Mouse (Mus musculus) c-Kit-negative CD71-positive TER-119-positive erythroid progenitor cells, embryonic 14.5 days (primary cell): ENCODE data around the gene Inafm1.
"Not testable (repeated sequence)": the region's sequence is repeated elsewhere in the genome, so short reads cannot be mapped to it uniquely, and the experiment has no call there.

Experiments
- DNase-seq: peaks from one replicate; pipeline ENCODE4 v3.0.0-alpha.2; 2013; ENCODE audit warnings: low read depth, low spot score

The Inafm1 gene

DNA sequence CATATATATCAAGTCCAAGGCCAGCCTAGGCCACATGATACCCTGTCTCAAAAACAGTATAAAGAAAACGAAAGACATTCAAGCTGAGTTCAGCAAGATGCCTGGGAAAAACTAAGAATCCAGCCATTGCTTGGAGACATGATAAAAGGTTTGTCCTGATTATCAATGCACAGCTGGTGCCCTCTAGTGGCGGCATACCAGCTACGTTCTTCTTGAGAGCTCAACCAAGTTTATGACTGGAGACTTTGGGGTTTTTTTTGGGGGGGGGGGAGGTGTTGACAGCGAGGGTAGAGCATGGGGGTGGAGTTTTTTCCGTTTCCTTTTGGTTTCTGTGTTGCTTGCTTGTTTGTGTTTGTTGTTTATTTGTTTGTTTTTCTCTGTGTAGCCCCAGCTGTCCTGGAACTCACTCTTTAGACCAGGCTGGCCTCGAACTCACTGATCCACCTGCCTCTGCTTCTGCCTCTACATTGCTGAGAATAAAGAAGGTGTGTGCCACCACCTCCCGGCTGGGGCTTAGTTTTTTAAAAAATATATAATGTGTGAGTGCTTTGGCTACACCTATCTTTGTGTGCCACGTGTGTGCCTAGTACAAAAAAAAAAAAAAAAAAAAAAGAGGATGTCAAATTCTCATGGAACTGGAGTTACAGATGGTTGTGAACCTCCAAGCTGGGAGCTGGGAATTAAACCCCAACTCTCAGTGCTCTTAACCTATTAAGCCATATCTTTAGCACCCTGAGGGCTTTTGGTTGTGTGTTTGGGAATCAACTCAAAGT is 10.2 kb downstream of the Inafm1 start:
- peak; percentile 70 for DNase-seq

DNA sequence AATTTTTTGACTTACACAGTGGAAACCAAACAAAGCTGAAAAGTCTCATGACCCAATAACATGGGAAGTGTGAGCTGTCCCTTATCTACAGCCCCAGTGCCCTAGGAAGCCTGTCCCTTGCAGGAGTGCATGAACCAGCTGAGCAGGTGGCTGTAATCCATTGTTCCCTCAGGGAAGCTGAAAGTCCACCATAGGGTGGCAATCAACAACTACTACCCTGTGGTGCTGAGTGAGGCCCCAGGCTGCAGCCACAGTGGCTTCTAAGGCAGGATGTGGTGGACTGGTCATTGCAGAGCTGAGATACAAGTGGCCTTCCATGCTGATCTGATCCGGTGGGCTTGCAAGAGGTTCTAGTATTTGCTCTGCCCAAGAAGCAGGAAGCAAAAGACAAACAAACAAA is 12.3 kb downstream of the Inafm1 start:
- DNase-seq = no peak

DNA sequence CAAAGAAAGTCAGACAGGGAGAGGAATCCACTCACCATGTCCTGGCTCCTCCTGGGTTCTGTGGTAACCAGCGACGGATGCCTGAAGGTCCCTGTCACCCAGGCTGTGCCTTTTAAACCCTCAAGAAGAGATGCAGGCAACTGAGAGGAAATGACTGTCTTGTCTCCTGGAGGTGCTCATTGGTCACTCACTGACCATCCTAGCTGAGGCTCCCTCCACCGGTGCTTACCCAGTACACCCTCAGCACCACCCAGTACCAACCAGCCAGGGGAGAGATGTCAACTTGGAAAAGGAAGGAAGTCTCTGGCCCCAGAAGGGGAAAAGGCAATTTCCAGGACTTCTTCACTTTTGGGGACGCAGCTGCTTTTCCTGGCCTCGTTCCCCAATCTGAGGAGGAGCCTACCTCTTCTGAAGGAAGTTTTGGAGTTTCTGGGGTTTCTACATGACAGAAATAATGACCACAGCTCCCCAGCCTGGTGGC is 14.3 kb downstream of the Inafm1 start, which contains the start of gene C5ar1:
Gene C5ar1, minus strand, starts transcription at position 431 of the 481 bp plus-strand sequence.
- DNase-seq = no peak

DNA sequence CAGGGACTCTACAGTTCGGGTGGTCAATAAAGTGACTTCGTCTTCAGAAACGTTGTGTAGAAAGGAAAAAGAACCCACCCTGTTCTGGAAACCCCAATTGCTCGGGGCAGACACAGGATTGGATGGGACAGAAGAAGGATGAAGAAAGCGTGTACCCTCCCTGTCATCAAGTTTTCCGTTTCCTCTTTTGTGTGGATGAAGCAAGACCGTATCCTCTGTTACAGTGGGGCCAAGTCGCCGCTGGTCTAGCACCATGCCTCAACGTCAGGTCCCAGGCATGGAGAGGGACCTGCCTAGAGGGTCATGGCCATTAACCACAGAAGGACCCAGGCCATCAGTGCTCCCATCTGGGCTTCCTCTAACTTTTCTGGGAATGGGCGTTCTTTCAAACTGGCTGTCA is 15.6 kb downstream of the Inafm1 start:
- DNase-seq = no peak

DNA sequence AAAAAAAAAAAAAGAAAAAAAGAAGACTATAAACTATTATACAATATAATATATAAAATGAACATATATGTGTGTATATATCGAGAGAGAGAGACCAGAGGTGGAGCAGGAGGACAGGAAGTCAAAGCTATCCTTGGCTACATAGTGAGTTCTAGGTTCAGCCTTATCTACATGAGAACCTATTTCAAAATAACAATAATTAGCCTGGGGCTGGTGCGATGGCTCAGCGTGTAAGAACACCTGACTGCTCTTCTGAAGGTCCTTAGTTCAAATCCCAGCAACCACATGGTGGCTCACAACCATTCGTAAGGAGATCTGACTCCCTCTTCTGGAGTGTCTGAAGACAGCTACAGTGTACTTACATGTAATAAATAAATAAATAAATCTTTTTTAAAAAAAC is 17.5 kb downstream of the Inafm1 start:
- not testable (repeated sequence) for DNase-seq

DNA sequence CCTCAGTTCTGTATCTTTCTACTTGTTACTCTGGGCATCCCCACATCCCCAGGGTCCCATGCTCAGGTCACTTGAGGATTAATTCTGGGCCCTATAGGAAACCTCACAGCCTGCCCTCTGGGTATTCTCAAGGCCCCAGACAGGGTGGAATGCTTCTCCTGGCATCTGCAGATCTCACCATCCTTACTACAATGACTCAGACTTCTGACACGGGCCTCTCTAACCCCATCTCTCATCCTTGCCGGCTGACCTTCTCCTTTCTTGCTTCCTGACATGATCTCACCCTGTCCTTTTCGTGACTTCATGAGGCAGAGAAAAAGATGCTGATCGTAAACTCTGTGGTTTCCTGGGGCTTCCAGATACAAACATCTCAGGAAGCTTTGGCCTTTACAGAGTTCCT is 19.2 kb downstream of the Inafm1 start:
- DNase-seq = no peak

DNA sequence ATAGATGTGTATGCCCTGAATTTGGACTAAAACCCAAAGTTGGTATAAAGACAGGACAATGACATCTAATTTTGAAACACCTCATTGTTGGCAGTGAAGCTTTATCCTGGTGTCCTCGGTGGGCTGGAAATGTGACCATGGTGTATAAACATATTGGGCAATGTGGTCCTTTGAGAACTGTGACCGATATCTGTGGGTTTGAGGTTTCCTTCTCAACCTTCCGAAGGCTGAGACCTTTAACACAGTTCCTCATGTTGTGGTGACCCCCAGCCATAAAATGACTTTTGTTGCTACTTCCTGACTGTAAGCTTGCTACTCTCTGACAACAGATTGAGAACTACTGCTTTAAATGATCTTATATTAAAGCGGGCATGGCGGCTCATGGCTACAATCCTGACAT is 22.7 kb downstream of the Inafm1 start:
- DNase-seq = no peak

DNA sequence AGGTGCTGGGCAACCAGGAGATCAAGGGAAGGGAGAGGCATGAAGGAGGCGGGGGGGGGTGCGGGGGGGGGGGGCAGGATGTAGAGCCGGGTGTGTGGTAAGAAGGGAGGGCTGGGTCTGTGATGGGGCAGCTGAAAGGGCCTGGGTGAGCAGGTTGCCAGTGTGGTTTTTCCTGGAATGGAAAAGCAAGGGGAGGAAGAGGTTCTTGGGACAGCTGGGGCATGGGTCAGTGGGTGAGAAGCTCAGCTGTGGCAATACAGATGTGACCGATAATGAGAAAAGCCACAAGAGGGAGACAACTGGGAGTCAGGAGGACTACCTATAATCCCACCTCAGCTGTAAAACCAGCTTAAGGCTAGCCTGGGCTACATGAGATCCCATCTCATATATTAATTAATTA is 27.5 kb downstream of the Inafm1 start:
- DNase-seq = no peak

DNA sequence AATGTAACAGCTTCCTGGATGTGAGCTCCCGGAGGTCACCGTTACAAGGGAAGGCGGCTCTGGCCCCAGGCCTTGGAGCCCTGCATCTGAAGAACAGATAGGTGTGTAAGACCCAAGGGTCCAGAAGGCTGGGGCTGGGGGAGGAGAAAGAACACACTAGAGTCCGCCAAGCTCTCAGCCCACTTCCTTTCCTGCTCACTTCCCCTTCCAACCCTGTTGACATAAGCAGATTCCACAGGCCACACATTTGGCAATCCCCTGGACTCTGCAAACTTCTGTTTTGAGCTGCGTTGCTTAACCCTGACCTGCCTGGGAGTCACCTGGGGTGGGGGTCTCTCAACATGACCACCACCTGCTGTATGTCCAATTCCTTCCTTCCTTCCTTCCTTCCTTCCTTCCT is 29.4 kb downstream of the Inafm1 start, which contains the start of gene C5ar2:
Gene C5ar2, minus strand, starts transcription at position 88 of the 400 bp plus-strand sequence.
- no peak for DNase-seq

DNA sequence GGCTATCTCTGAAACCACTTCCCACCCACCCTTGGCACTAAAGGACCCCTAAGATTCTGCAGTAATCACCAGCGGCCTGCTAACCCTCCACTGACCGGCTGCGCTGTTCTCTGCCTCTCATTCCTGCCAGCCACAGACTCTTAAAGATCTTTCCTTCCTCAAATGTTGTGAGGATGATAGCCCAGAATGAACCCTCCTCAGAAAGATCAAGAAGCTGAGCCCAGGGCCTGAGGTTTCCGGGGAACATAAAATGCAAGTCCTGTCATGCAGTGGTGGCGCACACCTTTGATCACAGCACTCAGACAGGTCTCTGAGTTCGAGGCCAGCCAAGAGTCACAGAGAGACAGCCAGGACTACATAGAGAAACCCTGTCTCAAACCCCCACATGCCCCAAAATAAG is 31.2 kb downstream of the Inafm1 start:
- DNase-seq = no peak

DNA sequence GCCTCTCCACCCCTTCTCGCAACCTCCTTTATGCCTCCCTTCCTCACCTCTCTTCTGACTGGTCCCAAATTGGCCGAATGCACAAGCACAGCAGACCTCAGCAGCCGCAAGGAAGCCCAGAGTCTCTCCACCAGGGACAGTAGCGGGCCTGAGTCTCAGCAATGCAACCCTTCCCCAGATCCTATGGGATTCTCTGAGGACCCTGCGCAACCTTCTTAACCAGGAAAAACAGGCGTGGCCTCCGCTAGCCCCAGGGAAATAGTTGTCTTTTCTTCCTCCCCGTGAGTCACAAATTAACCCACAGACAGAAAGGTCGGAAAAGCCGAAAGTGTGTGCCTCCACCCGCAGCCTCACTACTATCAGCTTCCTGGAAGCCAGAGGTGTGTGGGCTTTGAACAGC is 31.6 kb downstream of the Inafm1 start:
- no peak for DNase-seq

DNA sequence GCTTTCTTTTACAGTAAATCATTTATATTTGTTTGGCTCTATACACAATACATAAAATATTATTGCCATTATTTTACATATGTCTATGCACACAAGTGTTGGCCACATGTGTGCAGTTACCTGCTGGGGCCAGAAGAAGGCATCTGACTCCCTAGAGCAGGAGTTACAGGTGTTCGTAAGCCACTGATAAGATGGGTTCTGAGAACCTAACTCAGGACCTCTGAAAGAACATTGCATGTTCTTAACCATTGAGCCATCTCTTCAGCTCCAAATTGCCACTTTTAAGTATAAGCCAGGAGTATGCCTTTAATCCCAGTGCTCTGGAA is 32.5 kb downstream of the Inafm1 start:
- no peak for DNase-seq

DNA sequence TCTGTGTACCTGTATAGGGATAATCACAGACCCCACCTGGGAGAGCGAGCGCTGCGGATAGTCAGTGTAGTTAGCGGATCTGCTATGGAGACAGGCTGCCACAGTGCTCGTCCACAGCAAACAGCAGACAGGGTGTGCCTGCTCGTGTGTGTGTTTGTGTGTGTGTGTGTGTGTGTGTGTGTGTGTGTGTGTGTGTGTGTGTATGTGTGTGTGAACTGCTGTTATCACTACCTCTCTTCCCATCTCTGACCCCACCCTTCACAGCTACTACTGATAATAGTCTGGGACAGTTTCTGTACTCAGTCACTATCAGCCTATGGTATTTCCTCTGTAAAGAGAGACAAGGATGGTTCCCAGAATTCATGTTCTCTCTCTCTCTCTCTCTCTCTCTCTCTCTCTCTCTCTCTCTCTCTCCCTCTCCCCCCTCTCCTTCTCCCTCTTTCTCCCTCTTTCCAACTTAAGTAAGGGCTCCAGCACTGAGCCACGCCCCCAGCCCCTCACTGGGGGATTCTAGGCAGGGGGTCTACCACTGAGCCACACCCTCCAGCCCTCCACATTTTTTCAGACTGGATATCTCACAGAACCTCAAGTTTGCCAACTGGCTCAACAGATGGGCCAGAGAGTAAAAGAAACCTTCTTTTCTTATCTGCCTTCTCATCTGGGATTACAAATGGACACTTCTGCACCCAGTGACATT is 33.0 kb downstream of the Inafm1 start:
- peak; percentile 41 for DNase-seq

DNA sequence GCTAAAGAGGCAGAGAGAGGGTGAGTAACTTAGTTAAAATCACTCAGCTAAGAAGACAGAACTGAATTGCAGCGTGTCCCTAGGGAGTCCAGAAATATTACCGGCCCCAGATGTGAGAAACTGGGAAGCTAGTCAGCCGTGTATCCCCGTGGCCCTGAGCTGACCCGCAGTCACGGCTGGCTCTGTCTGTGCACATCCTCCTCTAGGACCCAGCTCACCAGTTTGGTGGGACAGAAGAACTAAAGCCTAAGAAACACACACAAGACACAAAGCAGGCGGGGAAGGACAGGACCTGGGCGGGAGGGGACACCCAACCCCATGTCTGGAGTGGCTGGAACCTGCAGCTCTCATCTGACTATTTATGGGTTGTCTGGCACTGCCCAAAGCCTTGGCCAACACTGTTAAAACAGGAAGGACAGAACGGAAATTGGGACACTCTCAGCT is 33.8 kb downstream of the Inafm1 start:
- DNase-seq = no peak

DNA sequence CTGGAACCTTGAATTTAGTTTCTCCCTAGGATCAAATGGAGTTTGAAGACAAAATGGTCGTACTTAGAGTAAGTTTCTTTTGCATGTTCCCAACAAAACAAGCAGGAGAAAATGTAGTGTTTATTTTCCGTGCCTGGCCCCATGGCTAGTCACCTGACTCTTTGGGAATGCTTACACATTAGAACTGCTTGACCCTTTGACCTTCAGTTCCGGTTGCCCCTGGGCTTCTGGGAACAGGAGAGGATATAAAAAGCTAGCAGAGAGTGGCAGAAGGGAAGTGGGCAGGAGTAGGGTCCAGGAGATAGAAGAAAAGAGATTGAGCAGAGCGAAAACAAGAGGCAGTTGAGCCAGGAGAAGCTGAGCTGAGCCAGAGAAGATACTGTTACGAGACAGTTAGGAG is 43.5 kb downstream of the Inafm1 start:
- DNase-seq = no peak
